Mouse (Mus musculus) thymus, adult 2 months (tissue): ENCODE results near the gene Ttyh1.

ENCODE experiments used
- CTCF ChIP-seq: fragments of 200-500 bp; IDR thresholded peaks from 2 replicates; pipeline ENCODE4 v1.5.1; 2012; ENCODE audit warnings: mild to moderate bottlenecking, control low read depth, low read length, moderate library complexity, borderline replicate concordance; ENCODE audit not compliant: control insufficient read depth, poor library complexity, insufficient read depth; ENCODE audit errors: extremely low read depth
- POLR2A ChIP-seq: fragments of 200-500 bp; IDR thresholded peaks from 2 replicates; pipeline ENCODE4 v1.6.1; 2012; ENCODE audit warnings: mild to moderate bottlenecking, low read length, control low read depth, moderate library complexity; ENCODE audit not compliant: control insufficient read depth, poor library complexity, insufficient read depth; ENCODE audit errors: extremely low read depth

GRCm38 (mm10) chr7:4144766-4145551 lies 25.8 kb downstream of the Ttyh1 start:
- TF ChIP-seq CTCF = no peak
- TF ChIP-seq POLR2A = no peak
